8 mouse cellular contexts compared by ENCODE assay signal in the genomic region with DNA sequence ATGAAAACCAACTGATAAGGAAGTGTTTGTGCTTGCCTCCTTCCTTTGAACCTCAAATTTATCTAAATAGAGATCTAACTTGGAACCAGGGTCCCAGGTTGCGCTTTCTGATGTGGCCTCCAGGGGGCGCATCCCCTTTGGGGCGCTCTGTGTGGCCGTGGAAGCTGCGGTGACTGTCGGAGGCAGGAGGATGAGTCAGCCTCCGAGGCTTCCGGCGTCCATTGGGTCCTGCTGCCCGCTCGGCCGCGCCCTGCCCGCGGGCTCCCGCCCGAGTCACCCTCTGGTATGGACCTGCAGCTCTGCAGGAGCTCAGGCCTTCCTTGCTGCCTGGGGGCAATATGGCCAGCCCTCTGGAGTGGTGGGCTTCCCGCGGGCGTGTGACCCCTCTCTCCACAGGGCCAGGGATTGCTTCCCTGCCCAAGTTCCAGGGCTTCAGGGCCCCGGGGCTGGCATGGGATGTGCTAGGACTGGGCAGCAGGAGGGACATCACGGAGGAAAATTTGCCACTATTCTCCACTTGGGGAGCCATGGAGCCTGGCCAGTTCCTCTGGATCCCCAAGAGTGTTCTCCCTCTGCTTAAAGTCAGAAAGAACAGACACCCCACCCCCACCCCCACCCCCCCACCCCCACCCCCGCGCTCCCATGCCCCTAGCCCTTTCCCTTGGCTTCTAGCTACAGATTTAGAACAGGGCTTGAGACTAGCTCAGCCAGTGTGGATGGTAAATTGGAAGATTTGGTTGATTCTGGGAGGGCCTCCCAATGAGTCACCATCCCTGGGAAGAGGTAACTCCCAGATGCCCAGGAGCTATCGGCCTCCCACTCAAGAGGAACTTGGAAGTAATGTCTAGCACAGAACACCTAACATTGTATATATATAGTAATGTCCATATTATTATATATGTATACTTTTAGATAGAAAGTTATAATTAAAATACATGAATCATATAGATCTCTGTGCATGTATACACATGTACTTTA. TPM values are rescaled to one million over a fixed set of nuclear protein-coding genes. Genes with fewer than 3 reads are reported as not detected.
DNase-seq lines count a peak whose midpoint lies in the region; ATAC-seq and TF ChIP-seq lines count a peak whose summit lies in the region.

No protein-coding gene starts in this region.

- H3K27ac ChIP-seq in brown adipose tissue, adult 24 weeks (replicated peaks; ENCODE audit: low read depth, low read length) = peak overlapping the region; percentile 31; the same call in 1 of the 2 replicates
- peak overlapping the region; percentile 9 to 53; a peak in 2 of 4 replicates for H3K27ac ChIP-seq in heart, embryonic 14.5 days (replicated peaks in 1 of 2; ENCODE audit: control insufficient read depth in 1 of 2, insufficient read depth in 1 of 2, low read depth in 2 of 2, low read length in 2 of 2)
- H3K27ac ChIP-seq in liver, embryonic 14.5 days = no peak overlapping the region
- H3K27ac ChIP-seq in stomach, embryonic 15.5 days = peak overlapping the region; percentile 85

- DNase-seq in CD4-positive, CD25-positive, alpha-beta regulatory T cell, adult 2 months (ENCODE audit: low read depth, low spot score) = peak; percentile 89
- DNase-seq in kidney, postnatal 14 days = peak; percentile 87
- peak; percentile 50 to 66 (median 53) for DNase-seq in liver, embryonic 14.5 days (ENCODE audit: low read depth in 3 of 3, low spot score in 3 of 3)
- peak; percentile 91 for DNase-seq in neural tube, embryonic 10.5 days (ENCODE audit: extremely low spot score, low spot score)

- WGBS in heart, embryonic 14.5 days = 2% methylated on average over 25 of the region's 25 CpGs
- WGBS in liver, embryonic 14.5 days (ENCODE audit: insufficient replicate concordance) = 1% methylated on average over 25 of the region's 25 CpGs
- 2% methylated on average over 25 of the region's 25 CpGs for WGBS in stomach, embryonic 15.5 days

- 0 out of 2 replicates have a peak, but pooled peaks cover 3% of the 10 kb centered on the region for H3K27me3 ChIP-seq in heart, embryonic 14.5 days (ENCODE audit: control insufficient read depth, insufficient read depth, low read length)
- no peaks in the 10 kb centered on the region for H3K27me3 ChIP-seq in liver, embryonic 14.5 days (ENCODE audit: control insufficient read depth, insufficient read depth, low read length)
- no peaks in the 10 kb centered on the region for H3K27me3 ChIP-seq in stomach, embryonic 15.5 days (replicated peaks)

- H3K4me3 ChIP-seq in brown adipose tissue, adult 24 weeks (ENCODE audit: insufficient read depth, low read depth, low read length) = peak overlapping the region; percentile 54
- peak overlapping the region; percentile 44 to 45 for H3K4me3 ChIP-seq in heart, embryonic 14.5 days (ENCODE audit: control insufficient read depth in 1 of 2, insufficient read depth in 1 of 2, low read depth in 1 of 2, low read length in 2 of 2)
- H3K4me3 ChIP-seq in liver, embryonic 14.5 days (ENCODE audit: insufficient read depth in 1 of 2, low read depth in 2 of 2, low read length in 2 of 2) = peak overlapping the region; percentile 23 to 40
- peak overlapping the region; percentile 48 for H3K4me3 ChIP-seq in stomach, embryonic 15.5 days (replicated peaks)

- peak overlapping the region; percentile 91 for H3K4me2 ChIP-seq in heart, embryonic 14.5 days (ENCODE audit: low read length)
- peak overlapping the region; percentile 65 for H3K4me2 ChIP-seq in liver, embryonic 14.5 days (ENCODE audit: low read depth)
- H3K4me2 ChIP-seq in stomach, embryonic 15.5 days = peak overlapping the region; percentile 96

- H3K36me3 ChIP-seq in heart, embryonic 14.5 days (ENCODE audit: control insufficient read depth, insufficient read depth, low read length) = no peaks in the 10 kb centered on the region
- H3K36me3 ChIP-seq in liver, embryonic 14.5 days (replicated peaks; ENCODE audit: control insufficient read depth, insufficient read depth, low read depth) = no peaks in the 10 kb centered on the region
- H3K36me3 ChIP-seq in stomach, embryonic 15.5 days = no peaks in the 10 kb centered on the region

- peak; percentile 96 for TF ChIP-seq CTCF in liver, embryonic 14.5 days (IDR thresholded peaks at IDR 0.05; ENCODE audit: low read depth)

- ATAC-seq in erythroid progenitor cell, adult 5-6 weeks (replicated peaks; ENCODE audit: low FRiP score, poor library complexity, severe bottlenecking) = peak; percentile 88
- peak; percentile 78 for ATAC-seq in heart, embryonic 14.5 days (ENCODE audit: insufficient number of reproducible peaks, insufficient read depth, low FRiP score, low read depth)
- peak; percentile 80 for ATAC-seq in liver, embryonic 14.5 days (ENCODE audit: insufficient read depth)
- peak; percentile 47 for ATAC-seq in stomach, embryonic 15.5 days (ENCODE audit: insufficient read depth, low FRiP score, low read depth)

- no peaks in the 10 kb centered on the region for H3K9me3 ChIP-seq in heart, embryonic 14.5 days (ENCODE audit: control insufficient read depth, low read length)
- no peaks in the 10 kb centered on the region for H3K9me3 ChIP-seq in liver, embryonic 14.5 days (ENCODE audit: control insufficient read depth, low read length)
- no peaks in the 10 kb centered on the region for H3K9me3 ChIP-seq in stomach, embryonic 15.5 days

- no peak for TF ChIP-seq EP300 in liver, embryonic 14.5 days (IDR thresholded peaks at IDR 0.05; ENCODE audit: low read depth)

- peak overlapping the region; percentile 65 for H3K9ac ChIP-seq in heart, embryonic 14.5 days (ENCODE audit: low read length)
- peak overlapping the region; percentile 39 for H3K9ac ChIP-seq in liver, embryonic 14.5 days (replicated peaks)
- H3K9ac ChIP-seq in stomach, embryonic 15.5 days = peak overlapping the region; percentile 47; the same call in 1 of the 2 replicates

- 0 out of 2 replicates have a peak, but pooled peaks cover 2% of the 10 kb centered on the region for H3K4me1 ChIP-seq in brown adipose tissue, adult 24 weeks (ENCODE audit: control insufficient read depth, insufficient read depth, insufficient read length, low read length)
- peaks cover 10 to 19% of the 10 kb centered on the region in 2 experiments for H3K4me1 ChIP-seq in heart, embryonic 14.5 days (ENCODE audit: control insufficient read depth in 2 of 2, insufficient read depth in 2 of 2, low read length in 2 of 2)
- H3K4me1 ChIP-seq in liver, embryonic 14.5 days (replicated peaks; ENCODE audit: control insufficient read depth in 2 of 2, insufficient read depth in 2 of 2, low read length in 1 of 2) = peaks cover 0 to 14% of the 10 kb centered on the region in 2 experiments; a peak in 2 of 4 replicates
- H3K4me1 ChIP-seq in stomach, embryonic 15.5 days = peaks cover 31% of the 10 kb centered on the region

RNA-seq across cellular contexts. Expression of a gene that starts 46.1 kb away (rescaled TPM):
- polyA plus RNA-seq in brown adipose tissue, adult 24 weeks (2012; ENCODE audit: insufficient read depth, insufficient read length, missing spikeins) = 0.33 TPM in 1 of 2 replicates, not detected in the other
- total RNA-seq in erythroid progenitor cell, adult 5-6 weeks (2015; ENCODE audit: low replicate concordance) = not detected in 2 replicates
- total RNA-seq in erythroid progenitor cell, adult 5-6 weeks (2017; ENCODE audit: low replicate concordance) = not detected in 2 replicates
- 0.05 TPM in 1 of 2 replicates, not detected in the other for polyA plus RNA-seq in heart, embryonic 14.5 days (2014; fragmentation: Nextera tagmentation; extraction: Ambion mirVana)
- polyA plus RNA-seq in liver, embryonic 14.5 days (2012; rRNA removed) = 0.39 and 0.48 TPM in 2 replicates
- 0.38 and 0.47 TPM in 2 replicates for polyA plus RNA-seq in liver, embryonic 14.5 days (2014; fragmentation: Nextera tagmentation; extraction: Ambion mirVana)
- polyA plus RNA-seq in stomach, embryonic 15.5 days (2015; fragmentation: Nextera tagmentation; extraction: Ambion mirVana) = 3.1 and 3.9 TPM in 2 replicates
